Mouse (Mus musculus): ENCODE measurements around the gene Nudt7. TPM values are rescaled to one million over a fixed set of nuclear protein-coding genes. Genes with fewer than 3 reads are reported as not detected.
A peak's percentile ranks its signal among the peaks of the same experiment; 100 is the strongest.

The Nudt7 gene
- total RNA-seq (2015; ENCODE audit: low replicate concordance) (3.4 and 6.1 TPM in 2 replicates), total RNA-seq (2017; ENCODE audit: low replicate concordance) (0.08 and 3.2 TPM in 2 replicates)

GRCm38 (mm10) chr8:114133510-114134362 is at the start of gene Nudt7:
Gene Nudt7, plus strand, starts transcription at chr8:114133557.
- ATAC-seq (replicated peaks; ENCODE audit: low FRiP score, poor library complexity, severe bottlenecking) = peak; percentile 94

DNA sequence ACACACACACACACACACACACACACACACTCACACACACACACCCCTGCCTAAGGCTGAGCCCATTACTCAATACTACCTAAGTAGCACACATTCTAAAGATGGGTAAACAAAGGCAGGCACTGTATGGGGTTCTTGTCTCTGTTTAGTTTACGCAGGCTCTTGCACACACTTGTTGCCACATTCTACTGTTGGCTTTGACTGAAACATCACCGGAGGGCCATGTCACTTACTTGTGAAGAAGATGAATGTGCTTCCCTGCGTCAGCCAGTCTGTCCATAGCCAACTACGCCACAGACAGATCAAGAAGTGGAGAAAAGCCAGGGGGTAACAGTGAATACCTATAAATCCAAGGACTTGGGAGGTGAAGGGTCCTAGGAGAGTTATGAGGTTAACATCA is 45.4 kb upstream of the Nudt7 start:
- ATAC-seq (replicated peaks; ENCODE audit: low FRiP score, poor library complexity, severe bottlenecking) = no peak

GRCm38 (mm10) chr8:114090736-114091135 is 42.6 kb upstream of the Nudt7 start:
- ATAC-seq (replicated peaks; ENCODE audit: low FRiP score, poor library complexity, severe bottlenecking) = no peak

DNA sequence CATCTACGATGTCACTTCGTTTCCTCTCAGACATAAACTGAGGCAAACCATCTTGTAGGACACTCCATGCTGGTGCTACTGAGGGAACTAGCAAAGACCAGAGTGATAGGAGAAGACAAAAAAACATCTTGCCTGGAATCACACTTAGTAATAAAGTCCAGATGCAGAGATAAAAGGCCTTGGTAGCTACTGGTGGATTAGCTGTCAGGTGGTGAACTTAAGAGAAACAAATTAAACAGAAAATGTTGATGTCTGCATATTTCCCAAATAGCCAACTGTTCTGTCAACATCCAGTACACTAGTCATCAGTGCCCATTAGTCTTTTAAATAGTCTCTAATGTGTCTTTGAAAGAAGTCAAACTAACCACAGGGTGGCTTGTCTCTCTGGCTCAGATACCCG is 40.0 kb upstream of the Nudt7 start:
- no peak for ATAC-seq (replicated peaks; ENCODE audit: low FRiP score, poor library complexity, severe bottlenecking)

DNA sequence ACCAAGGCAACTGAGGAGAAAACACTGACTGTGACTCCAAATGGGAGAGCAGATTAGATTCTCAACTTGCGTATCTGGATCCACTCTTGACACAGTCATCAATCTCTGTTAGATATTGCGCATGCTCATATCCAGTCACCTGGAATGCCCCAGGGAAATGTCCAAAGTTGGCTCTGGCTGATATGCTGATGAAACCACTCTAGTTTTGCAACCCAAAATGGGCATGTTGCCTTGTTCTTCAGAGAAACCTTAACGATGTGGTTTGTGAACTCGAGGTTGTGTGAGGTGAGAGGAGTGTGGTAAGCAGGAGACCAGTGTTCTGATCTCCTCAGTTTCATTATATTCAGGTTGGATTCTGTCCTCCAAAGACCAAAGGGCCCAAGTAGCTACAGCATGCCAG is 38.8 kb upstream of the Nudt7 start:
- ATAC-seq (replicated peaks; ENCODE audit: low FRiP score, poor library complexity, severe bottlenecking) = no peak

- no peak for ATAC-seq (replicated peaks; ENCODE audit: low FRiP score, poor library complexity, severe bottlenecking)
Observed at GRCm38 (mm10) chr8:114100561-114101206, 32.7 kb upstream of the Nudt7 start.

- no peak for ATAC-seq (replicated peaks; ENCODE audit: low FRiP score, poor library complexity, severe bottlenecking)
Observed at GRCm38 (mm10) chr8:114103401-114103800, 30.0 kb upstream of the Nudt7 start.

DNA sequence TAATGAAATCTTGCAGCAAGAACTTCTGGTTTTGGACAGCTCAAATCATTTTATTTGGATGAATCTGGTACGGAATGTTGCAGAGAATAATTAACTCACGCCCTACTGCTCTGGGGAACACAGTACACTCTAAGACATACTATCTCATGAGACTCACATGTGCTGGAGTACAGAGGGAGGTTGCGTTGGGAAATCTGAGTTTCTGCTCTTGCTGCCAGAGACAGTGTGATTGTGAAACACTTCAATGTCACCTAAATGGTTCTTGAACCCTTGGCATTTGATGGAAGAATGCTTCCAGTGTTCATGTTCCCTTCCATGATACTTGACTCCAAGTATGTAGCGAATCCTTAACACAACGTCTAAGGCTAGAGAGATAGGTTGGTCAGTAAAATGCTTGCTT is 27.4 kb upstream of the Nudt7 start:
- no peak for ATAC-seq (replicated peaks; ENCODE audit: low FRiP score, poor library complexity, severe bottlenecking)

- no peak for ATAC-seq (replicated peaks; ENCODE audit: low FRiP score, poor library complexity, severe bottlenecking)
Observed at GRCm38 (mm10) chr8:114109365-114110140, 23.8 kb upstream of the Nudt7 start.

DNA sequence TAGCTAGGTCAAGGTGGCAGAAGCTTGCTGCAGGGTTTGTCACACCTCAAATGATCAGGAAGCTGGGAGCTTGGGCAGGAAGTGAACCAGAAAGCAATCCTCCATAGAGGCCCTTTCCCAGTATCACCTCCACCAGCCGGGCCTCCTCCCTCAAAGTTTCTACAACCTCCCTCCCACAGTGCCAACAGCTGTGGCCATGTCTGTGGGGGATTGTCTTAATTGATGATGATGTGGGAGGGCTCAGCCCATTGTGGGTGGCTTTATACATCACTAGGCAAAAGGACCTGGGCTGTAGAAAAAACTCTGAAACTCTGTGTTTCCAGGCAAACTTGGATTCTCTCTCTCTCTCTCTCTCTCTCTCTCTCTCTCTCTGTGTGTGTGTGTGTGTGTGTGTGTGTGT is 18.3 kb upstream of the Nudt7 start:
- no peak for ATAC-seq (replicated peaks; ENCODE audit: low FRiP score, poor library complexity, severe bottlenecking)

DNA sequence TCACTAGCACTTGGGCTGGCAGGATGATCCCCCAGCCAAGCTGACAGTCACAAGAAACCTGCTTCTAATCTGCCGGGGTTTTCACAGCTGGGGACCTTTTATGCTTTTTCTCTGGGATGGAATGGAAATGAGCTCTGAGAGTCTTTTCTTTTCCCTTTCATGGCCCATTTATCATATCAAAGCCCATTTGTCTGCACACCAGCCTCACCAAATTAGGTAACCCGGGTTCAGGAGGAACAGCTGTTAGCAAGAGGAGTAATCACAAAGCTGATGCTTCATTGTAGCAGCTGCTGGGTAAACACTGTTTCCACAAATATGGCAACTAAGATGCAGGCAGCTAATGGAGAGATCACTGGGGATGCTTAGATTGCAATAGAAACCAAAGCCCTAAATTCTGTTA is 17.3 kb upstream of the Nudt7 start:
- no peak for ATAC-seq (replicated peaks; ENCODE audit: low FRiP score, poor library complexity, severe bottlenecking)

DNA sequence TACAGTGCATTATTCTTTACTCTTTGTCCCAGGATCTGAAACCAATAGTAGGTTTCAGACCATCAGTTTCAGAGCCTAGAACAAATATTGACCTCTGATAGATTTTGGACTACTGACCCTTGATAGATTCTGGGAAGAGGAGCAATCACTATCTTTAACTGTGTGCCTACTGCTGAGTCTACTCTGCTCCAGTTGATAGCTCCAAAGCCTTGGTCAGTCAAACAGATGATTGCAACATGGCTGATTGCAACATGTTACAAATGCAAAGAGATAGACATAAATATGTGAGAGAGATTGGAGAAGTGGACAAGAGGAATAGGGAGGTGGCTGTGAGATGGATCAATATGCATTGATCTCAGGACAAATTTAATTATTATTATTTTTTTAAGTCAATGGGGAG is 15.9 kb upstream of the Nudt7 start:
- ATAC-seq (replicated peaks; ENCODE audit: low FRiP score, poor library complexity, severe bottlenecking) = no peak

- ATAC-seq (replicated peaks; ENCODE audit: low FRiP score, poor library complexity, severe bottlenecking) = no peak
Observed at GRCm38 (mm10) chr8:114121781-114122180, 11.6 kb upstream of the Nudt7 start.

- ATAC-seq (replicated peaks; ENCODE audit: low FRiP score, poor library complexity, severe bottlenecking) = no peak
Observed at GRCm38 (mm10) chr8:114123611-114124010, 9.7 kb upstream of the Nudt7 start.

DNA sequence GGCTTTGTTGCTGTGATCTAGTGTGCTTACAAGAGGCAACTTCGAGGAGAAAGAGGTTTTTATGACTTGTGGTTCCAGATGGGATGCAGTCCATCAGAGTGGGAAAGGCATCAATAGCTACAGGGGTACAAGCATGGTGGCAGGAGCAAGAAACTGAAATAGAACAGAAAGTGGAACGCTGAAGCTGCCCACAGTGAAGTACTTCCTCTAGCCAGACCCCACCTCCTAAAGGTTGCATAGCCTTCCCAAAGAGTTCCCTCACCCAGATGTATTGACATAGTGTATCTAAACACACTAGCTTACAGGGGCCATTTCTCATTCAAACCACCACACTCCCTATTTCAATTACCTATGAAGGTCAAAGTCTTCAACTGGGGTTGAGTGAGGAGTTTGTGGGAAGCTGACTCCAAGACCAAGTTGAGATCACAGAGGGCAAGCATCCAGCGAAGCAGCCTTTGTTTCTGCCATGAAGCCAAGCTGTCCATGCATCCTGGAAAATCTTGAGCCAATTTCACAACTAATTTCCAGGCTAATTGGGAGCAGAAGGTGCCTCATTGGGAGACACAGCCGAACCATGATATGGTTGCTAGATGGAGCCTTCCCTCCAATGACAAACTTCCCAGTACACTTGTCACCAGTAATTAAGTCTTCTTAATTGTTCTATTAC is 9.1 kb upstream of the Nudt7 start:
- ATAC-seq (replicated peaks; ENCODE audit: low FRiP score, poor library complexity, severe bottlenecking) = no peak

DNA sequence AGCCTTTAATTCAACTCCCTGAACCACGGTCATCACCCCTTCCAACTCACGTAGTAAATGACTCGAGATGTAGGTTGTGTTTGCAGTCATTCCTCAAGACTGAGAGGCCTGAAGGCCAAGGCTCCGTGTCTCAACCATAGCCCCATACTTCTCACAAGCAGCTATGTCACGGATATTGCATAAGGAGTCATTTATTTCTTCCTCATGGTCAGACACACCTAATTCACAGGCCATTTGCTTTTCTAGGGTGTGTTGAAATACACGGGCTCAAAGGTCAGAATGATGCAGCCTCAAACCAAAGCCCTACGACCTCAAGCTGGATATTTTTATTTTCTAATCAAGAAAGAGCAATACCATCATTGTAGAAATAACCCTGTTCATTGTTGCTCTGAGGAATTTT is 2.5 kb upstream of the Nudt7 start:
- no peak for ATAC-seq (replicated peaks; ENCODE audit: low FRiP score, poor library complexity, severe bottlenecking)

GRCm38 (mm10) chr8:114131421-114131820 is 1.9 kb upstream of the Nudt7 start:
- no peak for ATAC-seq (replicated peaks; ENCODE audit: low FRiP score, poor library complexity, severe bottlenecking)

- no peak for ATAC-seq (replicated peaks; ENCODE audit: low FRiP score, poor library complexity, severe bottlenecking)
Observed at GRCm38 (mm10) chr8:114133050-114133509, 277 bp upstream of the Nudt7 start.

DNA sequence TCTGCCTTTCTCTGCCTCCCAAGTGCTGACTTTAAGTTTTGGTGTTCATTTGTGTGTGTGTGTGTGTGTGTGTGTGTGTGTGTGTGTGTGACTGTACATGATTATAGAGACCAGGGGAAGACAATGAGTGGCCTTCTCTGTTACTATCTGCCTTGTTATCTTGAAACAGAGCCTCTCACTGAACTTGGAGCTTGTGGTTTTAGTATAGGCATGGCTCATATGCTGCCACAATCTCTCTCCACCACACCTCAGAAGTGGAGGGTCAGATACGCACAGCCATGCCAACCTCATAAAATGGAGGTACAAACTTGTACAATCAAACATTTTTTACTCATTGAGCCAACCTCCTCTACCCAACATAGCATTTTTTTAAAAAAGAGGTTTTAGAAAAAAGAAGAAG is 3.4 kb downstream of the Nudt7 start:
- ATAC-seq (replicated peaks; ENCODE audit: low FRiP score, poor library complexity, severe bottlenecking) = no peak

DNA sequence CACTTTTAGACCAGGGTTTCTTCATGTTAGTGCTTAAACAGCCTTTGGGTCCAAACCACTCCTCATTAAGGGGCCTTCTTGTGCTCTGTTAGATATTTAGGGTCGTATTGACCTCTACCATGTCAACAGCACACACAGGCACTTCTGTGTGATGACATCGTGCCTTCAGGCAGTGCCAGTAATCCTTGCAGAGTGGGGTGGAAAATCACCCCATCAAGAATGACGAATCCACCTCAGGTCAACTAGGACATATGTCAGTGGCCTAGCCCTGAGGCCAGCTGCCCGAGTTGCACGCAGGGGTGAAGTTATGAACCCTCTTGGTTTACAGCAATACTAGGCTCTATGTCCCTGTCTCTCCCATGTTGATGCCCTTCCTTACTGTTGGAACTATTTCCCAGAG is 3.8 kb downstream of the Nudt7 start:
- ATAC-seq (replicated peaks; ENCODE audit: low FRiP score, poor library complexity, severe bottlenecking) = no peak

All from erythroid progenitor cell, adult 5-6 weeks (primary cell).